Mouse (Mus musculus) CH12.LX (cell line): ENCODE data around the gene Magi2. TPM values are rescaled to one million over a fixed set of nuclear protein-coding genes. Genes with fewer than 3 reads are reported as not detected.

ENCODE experiments used
- DNase-seq: peaks from one replicate; pipeline ENCODE4 v3.0.0-alpha.2; 2013; ENCODE audit errors: extremely low read depth
- H3K27ac ChIP-seq: 2 replicates; pipeline ENCODE4 v1.5.1; 2012; ENCODE audit warnings: low read depth, mild to moderate bottlenecking, control low read depth, moderate library complexity; ENCODE audit not compliant: insufficient read depth
- H3K27me3 ChIP-seq: replicated peaks from 2 replicates; pipeline ENCODE3; 2012; ENCODE audit warnings: inconsistent platforms
- H3K36me3 ChIP-seq, 2 experiments: replicated peaks in 1 of 2; 2 replicates each; pipeline versions ENCODE3 to v1.6.1; 2012; ENCODE audit warnings: inconsistent platforms in 1 of 2, low read length in 1 of 2, mild to moderate bottlenecking in 1 of 2, mixed read lengths in 1 of 2, moderate library complexity in 1 of 2; ENCODE audit not compliant: control insufficient read depth in 1 of 2, insufficient read depth in 1 of 2
- H3K4me1 ChIP-seq, 2 experiments: 2 replicates each; pipeline ENCODE4 v1.6.1; 2012; ENCODE audit warnings: inconsistent platforms in 1 of 2, moderate library complexity in 1 of 2; ENCODE audit not compliant: insufficient read depth in 2 of 2, control insufficient read depth in 1 of 2
- H3K4me2 ChIP-seq: 2 replicates; pipeline ENCODE4 v1.6.1; 2012; ENCODE audit warnings: low read depth, mild to moderate bottlenecking, control low read depth; ENCODE audit not compliant: poor library complexity, insufficient read depth, severe bottlenecking
- H3K4me3 ChIP-seq, 3 experiments: fragments of 150-350 bp in 1 of 3; sonication (generic) in 1 of 3; replicated peaks in 1 of 3; 2 replicates each; pipeline versions ENCODE3 to v1.5.1; 2011 to 2012; ENCODE audit warnings: low read depth in 2 of 3, low read length in 2 of 3, mild to moderate bottlenecking in 2 of 3, moderate library complexity in 2 of 3, control low read depth in 1 of 3, improper control_type of control experiment in 1 of 3, inconsistent platforms in 1 of 3, mixed read lengths in 1 of 3; ENCODE audit not compliant: poor library complexity in 1 of 3
- H3K79me2 ChIP-seq: replicated peaks from 2 replicates; pipeline ENCODE4 v1.6.1; 2012; ENCODE audit warnings: mild to moderate bottlenecking, moderate library complexity; ENCODE audit not compliant: control insufficient read depth, poor library complexity, insufficient read depth, severe bottlenecking; ENCODE audit errors: extremely low read depth
- H3K9ac ChIP-seq: 2 replicates; pipeline ENCODE4 v1.6.1; 2012; ENCODE audit warnings: low read depth, mild to moderate bottlenecking, control low read depth, moderate library complexity; ENCODE audit not compliant: insufficient read depth
- H3K9me3 ChIP-seq: replicated peaks from 2 replicates; pipeline ENCODE3; 2012; ENCODE audit warnings: low read length, inconsistent platforms, mixed read lengths
- CHD1 ChIP-seq: IDR thresholded peaks from 2 replicates; pipeline ENCODE4 v1.6.1; 2012; ENCODE audit warnings: low read depth, low read length, improper control_type of control experiment, inconsistent platforms
- CTCF ChIP-seq, 2 experiments: IDR thresholded peaks in 1 of 2; conservative IDR thresholded peaks in 1 of 2; 2 replicates each; pipeline ENCODE4 v1.5.1; 2011 to 2012; ENCODE audit warnings: low read depth in 2 of 2, low read length in 2 of 2, improper control_type of control experiment in 1 of 2, inconsistent platforms in 1 of 2, mild to moderate bottlenecking in 1 of 2, moderate library complexity in 1 of 2
- E2F4 ChIP-seq: IDR thresholded peaks from 2 replicates; pipeline ENCODE4 v1.6.1; 2011; ENCODE audit warnings: low read depth, low read length, improper control_type of control experiment; ENCODE audit not compliant: insufficient replicate concordance
- ELF1 ChIP-seq: IDR thresholded peaks from 2 replicates; pipeline ENCODE4 v1.6.1; 2014; ENCODE audit warnings: low read depth, mild to moderate bottlenecking, inconsistent platforms, low read length, improper control_type of control experiment
- ETS1 ChIP-seq: conservative IDR thresholded peaks from 2 replicates; pipeline ENCODE4 v1.6.1; 2012; ENCODE audit warnings: low read depth, mild to moderate bottlenecking, inconsistent platforms, low read length, improper control_type of control experiment, moderate library complexity
- HCFC1 ChIP-seq: IDR thresholded peaks from 2 replicates; pipeline ENCODE4 v1.6.1; 2012; ENCODE audit warnings: low read depth, mild to moderate bottlenecking, inconsistent platforms, low read length, improper control_type of control experiment
- JUND ChIP-seq: conservative IDR thresholded peaks from 2 replicates; pipeline ENCODE4 v1.6.1; 2011; ENCODE audit warnings: low read depth, low read length, improper control_type of control experiment
- KAT2A ChIP-seq: IDR thresholded peaks from 2 replicates; pipeline ENCODE4 v1.6.1; 2012; ENCODE audit warnings: low read length, improper control_type of control experiment, inconsistent platforms; ENCODE audit not compliant: insufficient replicate concordance
- MAFK ChIP-seq: IDR thresholded peaks from 2 replicates; pipeline ENCODE4 v1.6.1; 2011; ENCODE audit warnings: low read length, improper control_type of control experiment; ENCODE audit not compliant: insufficient replicate concordance
- MXI1 ChIP-seq: IDR thresholded peaks from 2 replicates; pipeline ENCODE4 v1.6.1; 2011; ENCODE audit warnings: mild to moderate bottlenecking, low read depth, low read length, improper control_type of control experiment
- NELFE ChIP-seq: IDR thresholded peaks from 2 replicates; pipeline ENCODE4 v1.6.1; 2011; ENCODE audit warnings: low read depth, low read length, improper control_type of control experiment
- NRF1 ChIP-seq: IDR thresholded peaks from 2 replicates; pipeline ENCODE4 v1.6.1; 2014; ENCODE audit warnings: low read depth, mild to moderate bottlenecking, inconsistent platforms, low read length, improper control_type of control experiment, moderate library complexity
- PAX5 ChIP-seq: IDR thresholded peaks from 2 replicates; pipeline ENCODE4 v1.6.1; 2012; ENCODE audit warnings: low read length, inconsistent platforms, mixed read lengths
- POLR2AphosphoS2 ChIP-seq: IDR thresholded peaks from 2 replicates; pipeline ENCODE4 v1.6.1; 2011; ENCODE audit warnings: low read depth, low read length, improper control_type of control experiment
- RCOR1 ChIP-seq: conservative IDR thresholded peaks from 2 replicates; pipeline ENCODE4 v1.6.1; 2012; ENCODE audit warnings: low read depth, mild to moderate bottlenecking, inconsistent platforms, low read length, improper control_type of control experiment
- SMC3 ChIP-seq: IDR thresholded peaks from 2 replicates; pipeline ENCODE4 v1.6.1; 2011; ENCODE audit warnings: low read depth, low read length, improper control_type of control experiment
- TBP ChIP-seq: conservative IDR thresholded peaks from 2 replicates; pipeline ENCODE4 v1.6.1; 2011; ENCODE audit warnings: low read depth, low read length, improper control_type of control experiment
- UBTF ChIP-seq: IDR thresholded peaks from 2 replicates; pipeline ENCODE4 v1.6.1; 2012; ENCODE audit warnings: low read depth, mild to moderate bottlenecking, inconsistent platforms, low read length, improper control_type of control experiment, moderate library complexity
- USF2 ChIP-seq: conservative IDR thresholded peaks from 2 replicates; pipeline ENCODE4 v1.6.1; 2011; ENCODE audit warnings: low read depth, low read length, improper control_type of control experiment
- ZC3H11A ChIP-seq: IDR thresholded peaks from 2 replicates; pipeline ENCODE4 v1.6.1; 2012; ENCODE audit warnings: low read depth, mild to moderate bottlenecking, inconsistent platforms, low read length, improper control_type of control experiment
- ZKSCAN1 ChIP-seq: IDR thresholded peaks from 2 replicates; pipeline ENCODE4 v1.6.1; 2012; ENCODE audit warnings: low read depth, inconsistent platforms, low read length, improper control_type of control experiment, borderline replicate concordance
- ZMIZ1 ChIP-seq: IDR thresholded peaks from 2 replicates; pipeline ENCODE4 v1.6.1; 2012; ENCODE audit warnings: low read depth, mild to moderate bottlenecking, inconsistent platforms, low read length, improper control_type of control experiment
- dilution Hi-C: fragments of 300-500 bp; cut with MboI; formaldehyde crosslinking; loops from 2 replicates; pipeline ENCODE4 v1.14.3; 2020; ENCODE audit warnings: low sequenced_read_pairs; ENCODE audit not compliant: extremely low pct_unique_long_range_greater_than_20kb, extremely low pct_ligation_motif_present
- in situ Hi-C: fragments of 300-500 bp; cut with MboI; formaldehyde crosslinking; loops from 3 replicates; pipeline ENCODE4 v1.14.3; 2019; ENCODE audit warnings: low sequenced_read_pairs, low pct_ligation_motif_present, low pct_unique_long_range_greater_than_20kb, mixed read lengths
- polyA plus RNA-seq: library from polyadenylated mRNA; unstranded; fragments of >175 nt; gene quantifications from 2 replicates; pipeline ENCODE4 v1.2.1, GENCODE M21; 2012; ENCODE audit warnings: low read depth; ENCODE audit not compliant: insufficient read length
- total RNA-seq, 2 experiments: library from RNA; depleted of rRNA; stranded (reverse); fragments of 300-350 nt in 1 of 2; fragments of >200 nt in 1 of 2; gene quantifications; 2 replicates each; pipeline ENCODE4 v1.2.3; 2012 to 2014

The Magi2 gene
- total and polyA plus RNA-seq, 3 experiments: 0.37 to 0.63 (median 0.42) TPM

GRCm38 (mm10) chr5:20320970-20321369 lies 1094.1 kb downstream of the Magi2 start:
- in situ Hi-C loops: no loop called here
- H3K27me3 ChIP-seq: no peaks in the 10 kb centered on the region

GRCm38 (mm10) chr5:20325290-20325689 lies 1098.5 kb downstream of the Magi2 start:
- Histone ChIP-seq H3K36me3 (no peaks in the 10 kb centered on the region), H3K9ac (no peak overlapping the region), H3K79me2 (no peaks in the 10 kb centered on the region), H3K4me3 (no peak overlapping the region), H3K4me1 (no peaks in the 10 kb centered on the region), H3K4me2 (no peak overlapping the region), H3K9me3 (no peaks in the 10 kb centered on the region), H3K27me3 (no peaks in the 10 kb centered on the region), H3K27ac (no peak overlapping the region)
- dilution Hi-C loops: no loop called here
- no peak for TF ChIP-seq NELFE
- TF ChIP-seq ZKSCAN1: no peak
- TF ChIP-seq PAX5: no peak
- TF ChIP-seq CTCF (conservative IDR thresholded peaks at IDR 0.05 in 1 of 2, IDR thresholded peaks at IDR 0.05 in 1 of 2; ENCODE audit: low read depth in 2 of 2, low read length in 2 of 2): no peak
- no peak for TF ChIP-seq UBTF
- in situ Hi-C loops: no loop called here
- DNase-seq: no peak

More at GRCm38 (mm10) chr5:20320970-20321369, 1094.1 kb downstream of the Magi2 start:
- H3K9ac ChIP-seq: no peak overlapping the region
- no peaks in the 10 kb centered on the region for H3K79me2 ChIP-seq
- no peak overlapping the region for H3K4me2 ChIP-seq
- no peaks in the 10 kb centered on the region for H3K4me1 ChIP-seq
- no peak overlapping the region for H3K27ac ChIP-seq
- H3K36me3 ChIP-seq: no peaks in the 10 kb centered on the region
- H3K4me3 ChIP-seq: no peak overlapping the region
- H3K9me3 ChIP-seq: no peaks in the 10 kb centered on the region
- TF ChIP-seq POLR2AphosphoS2 (no peak), CTCF (conservative IDR thresholded peaks at IDR 0.05 in 1 of 2, IDR thresholded peaks at IDR 0.05 in 1 of 2; ENCODE audit: low read depth in 2 of 2, low read length in 2 of 2) (no peak), MXI1 (no peak), ZC3H11A (no peak), UBTF (no peak), JUND (no peak), KAT2A (no peak), SMC3 (no peak), RCOR1 (no peak), ETS1 (no peak), HCFC1 (no peak), TBP (no peak), CHD1 (no peak), ZMIZ1 (no peak), E2F4 (no peak), ELF1 (no peak), ZKSCAN1 (no peak), NRF1 (no peak), USF2 (no peak), MAFK (no peak)
- dilution Hi-C loops: no loop called here
- DNase-seq: no peak
